Mouse (Mus musculus) megakaryocyte, embryonic 14.5 days (primary cell): ENCODE results near the gene Apol11a. TPM values are rescaled to one million over a fixed set of nuclear protein-coding genes. Genes with fewer than 3 reads are reported as not detected.
"Not testable (repeated sequence)": the region's sequence is repeated elsewhere in the genome, so short reads cannot be mapped to it uniquely, and the experiment has no call there.

Experiments
- H3K27me3 ChIP-seq: replicated peaks from 2 replicates; pipeline ENCODE3; 2012; ENCODE audit warnings: inconsistent platforms
- H3K36me3 ChIP-seq: replicated peaks from 2 replicates; pipeline ENCODE3; 2012; ENCODE audit warnings: low read length, inconsistent platforms, mixed read lengths
- H3K4me1 ChIP-seq: 2 replicates; pipeline ENCODE4 v1.6.1; 2012; ENCODE audit warnings: inconsistent platforms
- H3K4me3 ChIP-seq: replicated peaks from 2 replicates; pipeline ENCODE3; 2012; ENCODE audit warnings: moderate library complexity, mild to moderate bottlenecking, inconsistent platforms
- H3K9me3 ChIP-seq: 2 replicates; pipeline ENCODE4 v1.6.1; 2012; ENCODE audit warnings: inconsistent platforms
- FLI1 ChIP-seq: IDR thresholded peaks from 2 replicates; pipeline ENCODE4 v1.6.1; 2012; ENCODE audit warnings: low read length, inconsistent platforms, mixed read lengths
- GATA1 ChIP-seq: IDR thresholded peaks from 3 replicates; pipeline ENCODE4 v1.6.1; 2012; ENCODE audit warnings: mixed read lengths, low read length, inconsistent platforms, borderline replicate concordance
- polyA plus RNA-seq: library from polyadenylated mRNA; stranded (reverse); fragments of >175 nt; gene quantifications from 2 replicates; pipeline ENCODE4 v1.2.3, GENCODE M21; 2012; ENCODE audit warnings: low replicate concordance; ENCODE audit not compliant: insufficient read depth

The Apol11a gene
- polyA plus RNA-seq = not detected in 2 replicates

DNA sequence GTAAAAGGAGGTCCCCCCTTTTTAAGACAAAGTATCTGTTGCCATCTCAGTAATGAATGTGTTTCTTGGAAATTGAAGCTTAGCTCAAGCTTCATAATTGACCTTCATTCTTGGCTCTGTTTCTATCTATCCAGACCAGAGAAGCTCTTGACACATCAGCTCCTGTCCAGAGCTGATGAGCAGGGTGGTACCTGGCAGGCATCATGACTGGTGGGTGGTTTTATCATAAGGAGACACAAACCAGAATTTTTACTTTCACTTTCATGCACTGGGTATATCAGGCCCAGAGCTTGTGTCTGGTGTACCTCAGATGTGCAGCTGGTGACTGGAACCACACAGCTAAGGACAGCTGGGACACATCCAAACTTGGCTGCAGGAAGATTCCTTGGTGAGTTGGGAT is at the start of gene Apol11a:
Apol11a (plus strand) TSS at position 306 of the 400 bp plus-strand sequence.
- not testable (repeated sequence) for H3K4me1 ChIP-seq, H3K4me3 ChIP-seq, H3K27me3 ChIP-seq, H3K9me3 ChIP-seq, H3K36me3 ChIP-seq

DNA sequence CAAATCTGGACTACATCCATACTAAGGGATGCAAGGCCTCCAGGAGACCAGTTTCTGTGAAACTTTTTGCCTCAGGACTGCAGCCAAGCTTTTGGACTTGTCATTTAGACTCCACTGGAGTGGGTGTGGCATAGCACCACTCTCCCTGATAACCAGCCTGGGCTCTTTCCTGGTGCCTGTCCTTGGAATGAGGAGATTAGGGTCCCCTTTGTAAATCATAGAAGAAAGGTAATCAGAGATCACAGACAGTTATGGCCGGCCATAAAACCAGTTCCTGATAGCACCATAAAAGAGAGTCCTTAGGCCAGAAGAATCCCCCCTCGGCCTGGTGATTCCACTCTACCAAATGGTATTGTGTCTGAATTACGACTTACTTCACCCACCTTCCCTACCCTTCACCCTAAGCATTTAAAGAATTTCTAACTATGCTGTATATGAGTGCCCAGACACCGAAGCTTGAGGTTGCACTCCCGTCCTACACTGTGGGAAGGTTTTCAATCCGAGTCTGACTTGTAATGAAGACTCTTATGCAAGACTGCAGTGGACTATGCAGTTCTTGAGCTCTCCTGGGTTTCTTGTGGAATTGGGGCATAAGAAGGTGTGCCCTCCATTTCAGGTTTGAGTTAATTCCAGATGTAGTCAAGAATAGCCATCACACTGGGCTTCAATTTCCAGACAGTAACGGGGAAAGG is 33.2 kb upstream of the Apol11a start:
- H3K27me3 ChIP-seq, H3K4me3 ChIP-seq, H3K4me1 ChIP-seq, H3K9me3 ChIP-seq, H3K36me3 ChIP-seq: not testable (repeated sequence)

- H3K36me3 ChIP-seq, H3K9me3 ChIP-seq, H3K4me1 ChIP-seq, H3K27me3 ChIP-seq, H3K4me3 ChIP-seq: not testable (repeated sequence)
Observed at GRCm38 (mm10) chr15:77476693-77477092, 31.4 kb upstream of the Apol11a start, which contains the start of gene Apol10a. TSS of gene Apol10a (plus strand) at chr15:77477047.

DNA sequence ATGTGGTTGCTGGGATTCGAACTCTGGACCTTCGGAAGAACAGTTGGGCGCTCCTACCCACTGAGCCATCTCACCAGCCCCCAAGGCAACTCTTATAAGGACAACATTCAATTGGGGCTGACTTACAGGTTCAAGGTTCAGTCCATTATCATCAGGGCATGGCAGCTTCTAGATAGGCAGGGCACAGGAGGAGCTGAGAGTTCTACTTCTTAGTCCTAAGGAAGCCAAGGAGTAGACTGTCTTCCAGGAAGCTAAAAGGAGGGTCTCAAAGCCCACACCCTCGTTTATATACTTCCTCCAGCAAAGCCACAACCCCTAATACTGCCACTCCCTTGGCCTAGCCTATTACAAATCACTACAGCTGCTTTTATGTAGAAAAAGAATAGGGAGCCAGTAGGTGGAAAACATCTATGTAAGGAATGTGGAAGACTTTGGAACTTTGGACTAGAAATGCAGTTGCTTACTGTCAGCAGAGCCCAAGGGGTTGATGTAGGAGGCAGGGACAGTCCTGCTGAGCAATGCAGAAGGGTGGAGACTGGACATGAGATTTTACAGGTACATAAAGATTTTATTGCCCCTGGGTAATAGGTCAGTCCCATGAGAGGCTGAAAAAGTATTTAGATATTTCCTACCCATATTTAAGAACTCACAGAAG is 25.8 kb upstream of the Apol11a start:
- Histone ChIP-seq H3K4me3 (no peak overlapping the region), H3K4me1 (no peaks in the 10 kb centered on the region), H3K36me3 (no peaks in the 10 kb centered on the region), H3K27me3 (no peaks in the 10 kb centered on the region), H3K9me3 (no peaks in the 10 kb centered on the region)
- TF ChIP-seq FLI1 (no peak), GATA1 (no peak)

GRCm38 (mm10) chr15:77493181-77493580 is 14.9 kb upstream of the Apol11a start:
- not testable (repeated sequence) for H3K4me1 ChIP-seq, H3K4me3 ChIP-seq, H3K9me3 ChIP-seq, H3K36me3 ChIP-seq, H3K27me3 ChIP-seq

DNA sequence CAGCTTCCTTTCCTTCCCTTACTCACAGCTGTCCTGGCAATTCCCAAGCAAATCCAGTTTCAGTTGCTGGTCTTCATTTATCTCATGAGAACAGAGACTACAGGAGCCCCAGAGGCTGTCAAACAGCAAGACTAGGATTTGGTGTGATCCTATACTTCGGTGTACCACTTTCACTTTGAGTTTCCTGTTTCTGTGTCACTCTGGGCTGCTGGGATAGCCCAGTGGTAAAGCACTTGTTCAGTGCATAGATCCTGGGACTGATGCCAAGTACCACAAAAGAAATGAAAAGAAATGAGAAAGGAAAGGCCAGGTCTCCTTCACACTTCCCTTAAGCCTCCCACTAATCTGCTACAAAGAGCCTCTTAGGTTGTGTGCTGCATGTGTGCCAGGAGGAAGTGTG is 13.4 kb upstream of the Apol11a start:
- H3K4me1 ChIP-seq, H3K9me3 ChIP-seq, H3K36me3 ChIP-seq, H3K4me3 ChIP-seq, H3K27me3 ChIP-seq: not testable (repeated sequence)

DNA sequence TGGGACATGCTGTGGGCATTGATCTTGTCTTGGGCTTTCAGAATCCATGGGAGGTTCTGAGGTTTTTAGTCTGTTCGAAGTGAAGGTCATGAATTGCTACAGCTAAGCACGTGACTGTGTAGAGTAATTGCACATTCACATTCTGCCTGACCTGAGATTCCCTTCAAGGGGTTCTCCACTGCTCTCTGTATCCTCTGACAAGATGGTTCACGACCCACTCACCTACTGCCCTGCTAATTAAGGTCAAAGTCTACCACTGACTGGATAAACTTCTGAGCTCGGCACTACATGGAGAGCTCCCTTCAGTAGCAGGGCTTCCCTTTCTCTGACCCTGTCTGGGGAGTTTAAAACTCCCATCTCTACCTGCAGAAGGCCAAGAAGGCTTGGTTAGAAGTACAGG is 12.5 kb downstream of the Apol11a start:
- H3K27me3 ChIP-seq, H3K36me3 ChIP-seq, H3K9me3 ChIP-seq, H3K4me1 ChIP-seq, H3K4me3 ChIP-seq: not testable (repeated sequence)

DNA sequence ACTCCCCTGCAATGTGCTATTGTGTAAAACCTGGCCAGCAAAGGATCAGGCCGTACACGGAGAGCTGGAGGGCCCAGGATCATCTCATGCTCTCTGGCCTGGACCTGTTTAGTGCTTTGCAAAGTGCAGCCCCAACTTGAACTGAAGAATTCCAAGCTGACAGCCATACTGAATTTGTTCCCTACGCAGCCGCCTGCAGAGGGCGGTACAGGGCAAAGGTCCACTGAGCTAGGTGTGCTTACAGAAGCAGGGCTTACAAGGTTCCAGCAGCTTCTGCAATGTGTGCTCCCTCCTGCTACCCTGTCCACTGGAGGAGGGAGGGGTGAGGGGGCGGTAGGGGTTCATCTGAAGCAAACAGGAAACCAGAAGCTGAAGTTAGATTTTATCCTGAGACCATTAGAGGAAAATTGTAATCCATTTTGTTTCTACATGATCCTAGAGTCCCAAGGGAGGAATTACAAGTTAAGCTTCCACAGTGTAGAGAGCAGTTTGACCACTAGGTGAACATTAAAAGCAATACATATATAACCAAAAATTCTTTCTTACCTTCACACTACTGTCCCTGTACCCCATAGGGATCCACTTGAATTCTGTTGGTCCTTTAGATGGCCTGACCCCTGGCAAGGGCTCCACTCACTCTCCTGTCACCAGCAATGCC is 15.2 kb downstream of the Apol11a start:
- H3K27me3 ChIP-seq, H3K9me3 ChIP-seq, H3K4me3 ChIP-seq, H3K4me1 ChIP-seq, H3K36me3 ChIP-seq: not testable (repeated sequence)

DNA sequence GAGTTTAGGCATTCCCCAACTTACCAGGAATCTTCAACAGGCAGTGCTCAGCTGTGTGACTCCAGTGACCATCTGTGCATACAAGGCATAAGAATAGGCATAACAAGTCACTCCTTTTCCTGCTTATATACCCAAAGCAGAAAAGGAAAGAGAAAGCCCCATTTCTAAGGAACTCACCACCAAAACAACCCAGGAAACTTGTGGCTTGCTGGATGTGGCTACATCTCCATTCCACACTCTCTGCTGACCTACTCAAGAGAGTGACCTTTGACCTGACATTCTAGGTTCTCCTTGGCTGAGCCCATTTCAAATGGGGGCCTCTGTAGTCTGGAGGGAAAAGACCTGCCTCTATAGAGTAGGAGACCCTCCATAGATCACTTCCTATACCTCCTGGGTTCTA is 25.1 kb downstream of the Apol11a start, which contains the start of gene Apol7c:
Apol7c (minus strand) TSS at position 101 of the 400 bp plus-strand sequence.
- Histone ChIP-seq H3K36me3 (no peaks in the 10 kb centered on the region), H3K4me3 (no peak within 1 kb of the TSS), H3K9me3 (no peaks in the 10 kb centered on the region), H3K4me1 (no peaks in the 10 kb centered on the region), H3K27me3 (no peaks in the 10 kb centered on the region)
- TF ChIP-seq GATA1 (no peak), FLI1 (no peak)

DNA sequence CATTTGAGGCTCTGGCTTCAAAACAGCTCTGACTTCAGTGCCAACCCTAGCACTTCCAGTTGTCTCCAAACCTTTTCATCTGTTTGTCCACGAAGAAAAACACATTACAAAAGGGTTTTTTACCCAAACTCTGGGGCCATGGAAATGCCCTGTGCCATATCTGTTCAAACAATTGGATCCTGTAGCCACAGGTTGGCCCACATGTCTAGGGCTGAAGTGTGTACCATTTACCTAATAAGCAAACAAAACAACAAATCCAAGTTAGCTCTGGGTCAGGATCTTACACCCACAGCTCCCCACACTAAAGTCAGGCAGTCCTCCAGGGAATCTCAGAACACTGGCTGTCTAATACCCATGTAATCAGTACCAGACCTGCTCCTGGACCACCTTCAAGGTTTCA is 31.1 kb downstream of the Apol11a start:
- H3K4me1 ChIP-seq = not testable (repeated sequence)

GRCm38 (mm10) chr15:77561792-77562191 is 53.7 kb downstream of the Apol11a start, which contains the start of gene 1700025B11Rik:
TSS of gene 1700025B11Rik (minus strand) at chr15:77561892.
- Histone ChIP-seq H3K4me1 (no peaks in the 10 kb centered on the region), H3K4me3 (no peak within 1 kb of the TSS), H3K36me3 (no peaks in the 10 kb centered on the region), H3K9me3 (no peaks in the 10 kb centered on the region), H3K27me3 (no peaks in the 10 kb centered on the region)
- TF ChIP-seq FLI1 (no peak), GATA1 (no peak)

More for the DNA sequence above, 31.1 kb downstream of the Apol11a start:
- H3K9me3 ChIP-seq, H3K27me3 ChIP-seq, H3K36me3 ChIP-seq, H3K4me3 ChIP-seq: not testable (repeated sequence)
